In genomic region chr10:94147756-94148531, GRCm38 (mm10) we compare ENCODE assay signal across 8 mouse cellular contexts. TPM values are rescaled to one million over a fixed set of nuclear protein-coding genes. Genes with fewer than 3 reads are reported as not detected.
DNase-seq lines count a peak whose midpoint lies in the region; ATAC-seq and TF ChIP-seq lines count a peak whose summit lies in the region.

TSS of gene Nr2c1 (plus strand) at chr10:94148023.

- peak within 1 kb of the TSS; percentile 85 for H3K4me3 ChIP-seq in gastrocnemius, adult 2 months
- H3K4me3 ChIP-seq in hindbrain, postnatal 0 days (ENCODE audit: low read length) = peak within 1 kb of the TSS; percentile 78
- H3K4me3 ChIP-seq in left cerebral cortex, adult 2 months = peak within 1 kb of the TSS; percentile 99
- peak within 1 kb of the TSS; percentile 61 for H3K4me3 ChIP-seq in macrophage (ENCODE audit: inconsistent target)

- H3K9me3 ChIP-seq in hindbrain, postnatal 0 days (ENCODE audit: low read length) = no peaks in the 10 kb centered on the region

- ATAC-seq in hindbrain, postnatal 0 days = peak; percentile 94

- peak within 1 kb of the TSS; percentile 80 for H3K9ac ChIP-seq in hindbrain, postnatal 0 days (replicated peaks; ENCODE audit: low read length)

- peak; percentile 90 for TF ChIP-seq CTCF in gastrocnemius, adult 2 months (IDR thresholded peaks at IDR 0.05)
- peak; percentile 79 for TF ChIP-seq CTCF in hindbrain, postnatal 0 days (IDR thresholded peaks at IDR 0.05; ENCODE audit: low read depth)
- peak; percentile 91 for TF ChIP-seq CTCF in left cerebral cortex, adult 2 months (IDR thresholded peaks at IDR 0.05)

- intact Hi-C loops in gastrocnemius, adult 2 months (cut with DNase I) = loop anchor here (5.0 kb wide), 1 partner anchor 49 kb away; the partner anchor contains the start of gene Ndufa12
- intact Hi-C loops in left cerebral cortex, adult 2 months (cut with DNase I) = no loop called here

- DNase-seq in ZHBTc4 (ENCODE audit: low read depth, low spot score) = peak; percentile 83
- DNase-seq in cerebellum, postnatal 36 days = peak; percentile 92 to 93
- DNase-seq in gastrocnemius, adult 2 months = peak; percentile 97
- DNase-seq in hindbrain, postnatal 0 days (ENCODE audit: low spot score) = peak; percentile 94
- DNase-seq in left cerebral cortex, adult 2 months (ENCODE audit: extremely low spot score in 1 of 2, low spot score in 2 of 2) = peak; percentile 92 to 93
- peak; percentile 81 for DNase-seq in retina, postnatal 7 days (ENCODE audit: low read depth, low spot score)
- DNase-seq in urinary bladder, adult 18-20 months (ENCODE audit: low spot score in 2 of 2) = peak; percentile 86 to 88

- peak within 1 kb of the TSS; percentile 100 for H3K27ac ChIP-seq in gastrocnemius, adult 2 months
- H3K27ac ChIP-seq in hindbrain, postnatal 0 days = peak within 1 kb of the TSS; percentile 89
- peak within 1 kb of the TSS; percentile 97 for H3K27ac ChIP-seq in left cerebral cortex, adult 2 months
- 0 out of 2 replicates have a peak within 1 kb of the TSS, but pooled peaks have one; percentile 21 for H3K27ac ChIP-seq in macrophage

- H3K4me1 ChIP-seq in hindbrain, postnatal 0 days (ENCODE audit: insufficient read depth, low read length) = no peaks in the 10 kb centered on the region; the same call in 1 of the 2 replicates

- H3K36me3 ChIP-seq in hindbrain, postnatal 0 days (ENCODE audit: insufficient read depth, low read length) = no peaks in the 10 kb centered on the region
- no peaks in the 10 kb centered on the region for H3K36me3 ChIP-seq in macrophage (ENCODE audit: inconsistent target)

- no peaks in the 10 kb centered on the region for H3K27me3 ChIP-seq in hindbrain, postnatal 0 days (ENCODE audit: insufficient read depth, low read length)

- peaks cover 47% of the 10 kb centered on the region for H3K79me2 ChIP-seq in macrophage (ENCODE audit: inconsistent target)

- peak within 1 kb of the TSS; percentile 82 for H3K4me2 ChIP-seq in hindbrain, postnatal 0 days (ENCODE audit: low read depth, low read length)

- 2% methylated on average over 63 of the region's 64 CpGs for WGBS in hindbrain, postnatal 0 days
- under 1% methylated on average over 64 of the region's 64 CpGs for WGBS in macrophage (ENCODE audit: missing documents)

RNA-seq across cellular contexts. Expression of gene Nr2c1, which starts in this region (rescaled TPM):
- total RNA-seq in gastrocnemius, adult 2 months (2021) = 1 to 10 TPM; 5.5 to 7.0 TPM
- total RNA-seq in hindbrain, postnatal 0 days (2014; rRNA removed) = 5.2 and 8.5 TPM in 2 replicates
- 3.5 and 3.8 TPM in 2 replicates for polyA plus RNA-seq in hindbrain, postnatal 0 days (2015; fragmentation: Nextera tagmentation; extraction: Ambion mirVana)
- total RNA-seq in left cerebral cortex, adult 2 months (2021) = 1 to 10 TPM; 7.7 to 9.1 TPM
- 10 to 100 TPM in 16 of 26 experiments, 1 to 10 TPM in 10; 3.8 to 18.8 (median 11.7) TPM for total RNA-seq in macrophage (2018; cell fraction: chromatin; rRNA removed)
- total RNA-seq in macrophage (2018; cell fraction: cytosol; rRNA removed) = 1 to 10 TPM; 4.8 to 9.8 (median 7.8) TPM
- 10 to 100 TPM in 8 of 26 experiments, 1 to 10 TPM in 18; 3.9 to 17.5 (median 7.6) TPM for total RNA-seq in macrophage (2018; cell fraction: nucleus; rRNA removed)
- polyA plus RNA-seq in macrophage (2018) = 6.8 to 10.5 TPM (median 7.9 TPM) in 3 replicates

Comparison
In these comparisons a context has a peak if more than half of its experiments do, and no peak if none do; other contexts are left out.
1. Peak in every context shown above with its lines: DNase-seq, ATAC-seq, H3K4me3 ChIP-seq and H3K27ac ChIP-seq.
2. H3K27ac ChIP-seq: peak in every context shown above with its lines; median percentile 100 in gastrocnemius, adult 2 months; 97 in left cerebral cortex, adult 2 months; 89 in hindbrain, postnatal 0 days; 21 in macrophage.